Mouse (Mus musculus) frontal cortex, postnatal 25 days (tissue): Measurements from ENCODE around the gene Hist1h2bl.
"Not testable (repeated sequence)": the region's sequence is repeated elsewhere in the genome, so short reads cannot be mapped to it uniquely, and the experiment has no call there.

Experiments used
- DNase-seq, 2 experiments: peaks; one replicate each; pipeline ENCODE4 v3.0.0; 2022; ENCODE audit warnings: low spot score in 2 of 2

The Hist1h2bl gene

DNA sequence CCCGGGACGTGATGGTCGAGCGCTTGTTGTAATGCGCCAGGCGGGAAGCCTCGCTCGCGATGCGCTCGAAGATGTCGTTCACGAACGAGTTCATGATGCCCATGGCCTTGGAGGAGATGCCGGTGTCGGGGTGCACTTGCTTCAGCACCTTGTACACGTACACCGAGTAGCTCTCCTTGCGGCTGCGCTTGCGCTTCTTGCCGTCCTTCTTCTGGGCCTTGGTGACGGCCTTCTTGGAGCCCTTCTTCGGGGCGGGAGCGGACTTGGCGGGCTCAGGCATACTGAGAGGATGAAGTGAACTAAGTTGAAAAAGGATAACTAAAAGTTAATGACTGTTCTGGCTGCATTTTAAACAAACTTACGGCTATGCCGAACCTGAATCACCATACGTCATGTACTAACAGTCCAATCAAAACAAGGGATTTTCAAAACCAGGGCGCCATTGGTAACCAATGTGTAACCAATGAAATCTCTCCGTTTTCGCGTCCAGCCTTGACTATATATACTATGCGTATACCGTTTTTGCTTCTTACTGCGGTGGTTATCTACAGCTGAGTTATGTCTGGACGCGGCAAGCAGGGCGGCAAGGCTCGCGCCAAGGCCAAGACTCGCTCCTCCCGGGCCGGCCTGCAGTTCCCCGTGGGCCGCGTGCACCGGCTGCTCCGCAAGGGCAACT, at the start of gene Hist1h2bl, which contains the start of gene Hist1h2ai:
Hist1h2bl (minus strand) TSS at position 280 of the 676 bp plus-strand sequence.
Hist1h2ai (plus strand) TSS at position 559 of the 676 bp plus-strand sequence.
- DNase-seq: peak; percentile 57 to 79

DNA sequence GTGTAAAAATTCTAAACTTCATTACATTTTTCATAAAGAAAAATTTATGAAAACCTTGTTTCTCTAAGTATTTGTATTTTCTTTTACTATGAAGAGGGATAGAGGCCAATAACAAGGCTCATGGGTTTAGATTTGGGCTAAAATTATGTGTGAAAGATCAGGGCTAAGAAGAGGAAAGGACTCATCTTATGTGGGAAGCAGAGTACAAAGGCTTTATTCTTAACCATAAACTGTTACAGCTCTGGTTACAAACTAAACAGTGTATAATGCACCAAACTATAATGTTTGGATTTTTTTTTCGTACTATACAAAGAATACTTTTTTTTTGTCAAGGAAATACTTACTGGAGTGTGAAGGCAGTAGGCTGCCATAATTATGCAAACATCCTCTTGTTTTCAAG, 39.8 kb upstream of the Hist1h2bl start:
- no peak for DNase-seq

DNA sequence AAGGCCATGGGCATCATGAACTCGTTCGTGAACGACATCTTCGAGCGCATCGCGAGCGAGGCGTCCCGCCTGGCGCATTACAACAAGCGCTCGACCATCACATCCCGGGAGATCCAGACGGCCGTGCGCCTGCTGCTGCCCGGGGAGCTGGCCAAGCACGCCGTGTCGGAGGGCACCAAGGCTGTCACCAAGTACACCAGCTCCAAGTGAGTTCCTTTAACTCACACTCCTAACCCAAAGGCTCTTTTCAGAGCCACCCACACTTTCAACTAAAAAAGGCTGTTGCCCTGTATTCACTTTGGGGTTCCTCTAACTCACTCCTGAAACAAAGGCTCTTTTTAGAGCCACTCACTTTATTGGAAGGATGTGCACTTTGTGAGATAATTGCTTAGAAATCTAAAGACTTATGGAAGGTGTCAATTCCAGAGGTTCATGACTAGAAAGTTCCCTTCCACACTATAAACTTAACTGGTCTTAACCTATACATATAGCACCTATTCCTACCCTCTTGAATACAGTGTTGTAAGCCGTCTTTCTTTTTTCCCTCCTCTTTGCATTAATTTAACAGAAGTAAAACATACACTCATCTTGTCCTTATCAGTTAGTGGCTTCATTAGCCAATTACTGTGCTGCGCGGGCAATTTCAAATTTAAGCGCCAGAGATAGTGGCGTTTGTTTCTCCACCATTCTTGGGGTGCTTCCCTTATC, 38.5 kb upstream of the Hist1h2bl start:
- not testable (repeated sequence) for DNase-seq

DNA sequence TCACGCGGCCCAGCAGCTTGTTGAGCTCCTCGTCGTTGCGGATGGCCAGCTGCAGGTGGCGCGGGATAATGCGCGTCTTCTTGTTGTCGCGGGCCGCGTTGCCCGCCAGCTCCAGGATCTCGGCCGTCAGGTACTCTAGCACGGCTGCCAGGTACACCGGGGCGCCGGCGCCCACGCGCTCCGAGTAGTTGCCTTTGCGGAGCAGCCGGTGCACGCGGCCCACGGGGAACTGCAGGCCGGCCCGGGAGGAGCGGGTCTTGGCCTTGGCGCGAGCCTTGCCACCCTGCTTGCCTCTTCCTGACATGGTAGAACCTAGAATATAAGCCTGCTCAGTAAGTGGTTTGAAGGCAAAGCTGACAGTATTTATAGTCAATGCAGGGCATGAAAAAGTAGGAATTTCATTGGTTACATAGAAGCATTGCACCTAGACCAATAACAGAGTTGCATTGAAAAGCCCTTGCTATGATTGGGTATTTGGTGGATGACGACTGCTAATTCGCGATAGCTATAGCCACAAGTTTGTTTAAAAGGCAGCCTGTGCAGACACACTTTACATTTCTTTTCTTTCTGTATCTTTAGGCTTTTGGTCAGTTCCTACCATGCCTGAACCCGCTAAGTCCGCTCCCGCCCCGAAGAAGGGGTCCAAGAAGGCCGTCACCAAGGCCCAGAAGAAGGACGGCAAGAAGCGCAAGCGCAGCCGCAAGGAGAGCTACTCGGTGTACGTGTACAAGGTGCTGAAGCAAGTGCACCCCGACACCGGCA, 37.8 kb upstream of the Hist1h2bl start, which contains the start of the genes Hist1h2ak and Hist1h2bn:
Hist1h2ak (minus strand) TSS at position 304 of the 762 bp plus-strand sequence.
Hist1h2bn (plus strand) TSS at position 600 of the 762 bp plus-strand sequence.
- peak; percentile 40 to 56 for DNase-seq

DNA sequence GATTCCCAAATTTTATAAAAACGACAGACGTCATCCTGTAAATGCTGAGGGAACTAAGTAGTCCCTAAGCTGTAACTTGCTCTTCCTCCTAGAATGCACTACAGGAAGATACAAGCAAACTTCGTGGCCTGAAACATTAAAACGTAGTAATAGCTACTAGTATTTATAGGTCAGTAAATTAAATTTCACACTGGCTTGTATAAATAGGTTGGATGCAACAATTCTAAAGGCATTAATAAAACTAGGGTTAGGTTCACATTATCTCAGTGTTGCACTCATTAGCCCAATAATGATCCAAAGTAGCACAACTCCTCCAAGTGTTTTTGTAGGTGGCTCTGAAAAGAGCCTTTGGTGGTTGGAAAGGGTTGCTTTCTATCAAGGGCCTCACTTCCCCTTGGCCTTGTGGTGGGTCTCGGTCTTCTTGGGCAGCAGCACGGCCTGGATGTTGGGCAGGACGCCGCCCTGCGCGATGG, 37.1 kb upstream of the Hist1h2bl start:
- no peak for DNase-seq

DNA sequence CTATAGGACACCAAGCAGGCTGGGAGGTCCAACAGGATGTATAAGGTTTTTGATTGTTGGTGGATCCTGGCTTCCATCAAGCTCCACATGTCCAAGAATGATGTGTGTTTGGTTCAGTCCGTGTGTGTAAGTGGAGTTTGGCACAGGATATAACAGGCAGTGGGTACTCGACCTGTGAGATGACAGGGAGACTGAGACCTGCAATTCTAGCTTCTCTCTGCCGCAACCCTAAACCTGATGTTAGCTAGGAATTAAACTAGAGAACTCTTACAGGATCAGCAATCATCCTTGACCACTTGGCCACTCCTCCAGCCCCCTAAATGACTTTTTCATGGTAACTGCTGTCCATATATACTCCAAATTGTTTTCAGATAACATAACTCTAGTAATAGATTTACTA, 36.4 kb upstream of the Hist1h2bl start:
- DNase-seq: no peak

DNA sequence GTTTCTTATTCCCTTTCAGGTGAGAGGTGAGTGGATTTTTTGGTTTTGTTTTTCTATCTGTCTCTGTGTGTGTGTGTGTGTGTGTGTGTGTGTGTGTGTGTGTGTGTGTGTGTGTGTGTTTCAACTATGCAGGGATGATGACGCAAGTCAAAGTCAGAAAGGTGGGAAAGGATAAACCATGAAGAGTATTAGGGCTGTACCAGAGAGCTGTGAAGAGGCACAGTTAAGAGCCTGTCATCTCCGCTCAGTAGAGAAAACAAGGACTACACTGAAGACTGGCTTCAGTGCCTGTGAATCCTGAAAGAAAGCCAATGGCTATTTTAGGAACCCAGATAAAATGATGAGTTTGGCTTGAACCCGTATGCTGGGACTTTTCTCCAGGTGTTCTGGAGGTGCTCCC, 35.9 kb upstream of the Hist1h2bl start:
- DNase-seq: no peak

DNA sequence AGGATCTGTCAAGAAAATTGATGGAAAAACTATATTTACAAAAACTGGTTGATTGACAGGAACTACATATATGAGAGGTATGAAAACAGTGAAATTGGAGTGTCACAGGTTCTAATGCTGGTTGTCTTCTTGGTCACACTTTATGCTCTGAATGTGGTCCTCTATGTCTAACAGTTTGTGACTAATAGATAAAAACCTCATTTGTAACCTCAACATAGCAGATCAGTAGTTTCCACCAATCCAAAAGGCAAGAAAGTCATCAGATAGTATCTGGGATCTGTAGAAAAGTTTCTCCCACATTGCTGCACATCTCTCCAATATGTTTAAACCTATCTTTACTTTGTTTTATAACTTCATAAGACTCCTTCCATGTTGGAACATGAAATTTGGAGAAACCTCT, 35.5 kb upstream of the Hist1h2bl start:
- no peak for DNase-seq

DNA sequence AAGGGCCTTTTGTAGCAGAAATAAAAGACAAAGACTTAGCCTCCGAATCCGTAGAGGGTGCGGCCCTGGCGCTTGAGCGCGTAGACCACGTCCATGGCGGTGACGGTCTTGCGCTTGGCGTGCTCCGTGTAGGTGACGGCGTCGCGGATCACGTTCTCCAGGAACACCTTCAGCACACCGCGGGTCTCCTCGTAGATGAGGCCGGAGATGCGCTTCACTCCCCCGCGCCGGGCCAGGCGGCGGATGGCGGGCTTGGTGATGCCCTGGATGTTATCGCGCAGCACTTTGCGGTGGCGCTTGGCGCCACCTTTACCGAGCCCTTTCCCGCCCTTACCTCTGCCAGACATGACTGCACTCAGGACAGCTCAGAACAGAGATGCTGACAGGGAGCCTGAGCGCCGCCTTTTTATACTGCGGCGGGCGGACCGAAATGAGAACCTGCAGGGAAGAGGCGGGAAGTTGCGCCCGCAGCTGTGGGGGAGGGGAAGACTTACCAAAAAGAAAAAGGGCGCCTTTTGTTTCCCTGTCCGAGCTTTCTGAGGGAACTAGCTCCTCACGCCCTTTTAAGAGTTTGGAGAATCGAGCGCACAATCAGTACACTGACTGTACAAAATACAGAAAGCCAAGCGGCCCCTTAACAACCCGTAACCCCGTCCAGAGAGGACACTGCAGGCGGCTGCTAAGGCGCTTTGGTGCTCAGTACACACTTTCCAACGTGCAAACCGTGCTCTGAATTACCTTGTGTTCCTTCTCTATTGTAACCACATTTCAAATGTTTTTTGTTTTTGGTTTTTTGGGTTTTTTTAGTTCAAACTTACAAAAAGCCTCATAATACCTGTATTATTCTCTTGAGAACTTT, 34.4 kb upstream of the Hist1h2bl start, which contains the start of gene Hist1h4k:
Hist1h4k (minus strand) TSS at position 347 of the 859 bp plus-strand sequence.
- DNase-seq: peak; percentile 90

DNA sequence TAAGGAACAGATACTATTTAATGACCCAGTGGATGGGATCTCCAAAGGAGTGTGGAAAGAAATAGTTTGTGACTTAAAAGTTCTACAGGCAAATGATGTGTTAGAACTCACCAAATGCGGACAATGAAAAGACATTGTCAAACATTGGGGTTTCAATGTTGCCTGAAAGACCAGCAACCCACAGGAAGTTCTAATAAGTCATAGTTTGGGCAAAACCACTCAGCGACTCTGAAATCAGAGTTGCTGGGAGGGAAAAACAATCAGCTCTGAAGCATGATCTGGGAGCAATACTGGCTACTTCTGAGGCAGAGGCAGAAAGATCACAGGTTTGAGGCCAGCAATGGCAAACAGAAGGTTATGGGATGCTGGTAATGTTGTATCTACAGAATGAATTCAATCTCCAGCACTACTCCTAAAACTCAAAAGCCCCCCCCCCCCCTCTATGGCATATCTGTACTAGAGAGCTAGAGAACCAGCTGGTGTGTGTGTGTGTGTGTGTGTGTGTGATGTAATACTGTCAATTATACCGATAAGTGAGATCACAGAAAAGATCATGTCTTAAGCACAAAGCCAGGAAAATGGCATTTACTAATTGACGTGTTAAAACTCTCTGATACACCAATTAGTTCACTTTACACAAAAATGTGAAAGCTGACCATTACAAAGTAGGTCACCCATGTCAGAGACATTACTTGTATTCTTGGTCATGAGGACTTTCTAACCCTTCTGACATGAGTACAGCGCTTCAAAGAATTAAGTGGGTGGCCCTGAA, 33.6 kb upstream of the Hist1h2bl start:
- DNase-seq: no peak

DNA sequence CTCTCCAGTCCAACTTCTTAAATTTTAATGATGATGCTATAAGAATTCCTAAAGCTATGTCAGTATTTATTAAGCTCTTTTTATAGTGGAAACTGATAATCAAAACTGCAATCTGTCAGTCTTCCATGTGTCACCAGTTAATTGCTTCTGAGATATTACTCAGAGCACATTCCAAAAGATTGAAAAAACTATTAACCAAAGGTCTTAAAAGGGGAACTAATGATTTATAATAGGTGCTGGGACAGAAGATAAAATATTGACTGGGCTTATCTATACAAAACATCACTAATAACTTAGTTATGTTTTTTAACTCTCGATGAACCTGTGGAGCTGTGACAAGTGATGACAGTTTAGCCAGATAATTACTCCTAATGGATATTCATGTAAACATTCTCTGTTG, 29.1 kb upstream of the Hist1h2bl start:
- DNase-seq: no peak

DNA sequence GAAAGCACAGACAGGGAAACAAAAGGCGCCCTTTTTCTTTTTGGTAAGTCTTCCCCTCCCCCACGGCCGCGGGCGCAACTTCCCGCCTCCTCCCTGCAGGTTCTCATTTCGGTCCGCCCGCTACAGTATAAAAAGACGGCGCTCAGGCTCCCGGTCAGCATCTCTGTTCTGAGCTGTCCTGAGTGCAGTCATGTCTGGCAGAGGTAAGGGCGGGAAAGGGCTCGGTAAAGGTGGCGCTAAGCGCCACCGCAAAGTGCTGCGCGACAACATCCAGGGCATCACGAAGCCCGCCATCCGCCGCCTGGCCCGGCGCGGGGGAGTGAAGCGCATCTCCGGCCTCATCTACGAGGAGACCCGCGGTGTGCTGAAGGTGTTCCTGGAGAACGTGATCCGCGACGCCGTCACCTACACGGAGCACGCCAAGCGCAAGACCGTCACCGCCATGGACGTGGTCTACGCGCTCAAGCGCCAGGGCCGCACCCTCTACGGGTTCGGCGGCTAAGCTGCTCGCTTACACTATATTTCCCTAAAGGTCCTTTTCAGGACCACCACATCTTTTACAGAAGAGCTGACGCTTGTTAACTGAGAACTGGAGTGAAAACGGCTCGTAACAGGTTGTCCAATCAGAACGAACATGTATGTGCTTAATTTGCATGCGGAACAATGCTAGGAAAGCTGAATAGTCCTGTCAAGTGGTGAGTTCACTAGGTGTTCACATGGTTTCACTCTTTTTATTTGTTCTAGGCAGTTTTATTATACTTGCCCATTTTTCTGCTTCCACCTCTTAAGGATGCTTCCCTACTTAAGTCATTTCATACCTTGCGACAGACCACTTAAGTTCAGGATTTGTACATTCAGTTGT, 19.2 kb upstream of the Hist1h2bl start, which contains the start of gene Hist1h4j:
Hist1h4j (plus strand) TSS at position 159 of the 862 bp plus-strand sequence.
- DNase-seq: peak; percentile 58 to 69

DNA sequence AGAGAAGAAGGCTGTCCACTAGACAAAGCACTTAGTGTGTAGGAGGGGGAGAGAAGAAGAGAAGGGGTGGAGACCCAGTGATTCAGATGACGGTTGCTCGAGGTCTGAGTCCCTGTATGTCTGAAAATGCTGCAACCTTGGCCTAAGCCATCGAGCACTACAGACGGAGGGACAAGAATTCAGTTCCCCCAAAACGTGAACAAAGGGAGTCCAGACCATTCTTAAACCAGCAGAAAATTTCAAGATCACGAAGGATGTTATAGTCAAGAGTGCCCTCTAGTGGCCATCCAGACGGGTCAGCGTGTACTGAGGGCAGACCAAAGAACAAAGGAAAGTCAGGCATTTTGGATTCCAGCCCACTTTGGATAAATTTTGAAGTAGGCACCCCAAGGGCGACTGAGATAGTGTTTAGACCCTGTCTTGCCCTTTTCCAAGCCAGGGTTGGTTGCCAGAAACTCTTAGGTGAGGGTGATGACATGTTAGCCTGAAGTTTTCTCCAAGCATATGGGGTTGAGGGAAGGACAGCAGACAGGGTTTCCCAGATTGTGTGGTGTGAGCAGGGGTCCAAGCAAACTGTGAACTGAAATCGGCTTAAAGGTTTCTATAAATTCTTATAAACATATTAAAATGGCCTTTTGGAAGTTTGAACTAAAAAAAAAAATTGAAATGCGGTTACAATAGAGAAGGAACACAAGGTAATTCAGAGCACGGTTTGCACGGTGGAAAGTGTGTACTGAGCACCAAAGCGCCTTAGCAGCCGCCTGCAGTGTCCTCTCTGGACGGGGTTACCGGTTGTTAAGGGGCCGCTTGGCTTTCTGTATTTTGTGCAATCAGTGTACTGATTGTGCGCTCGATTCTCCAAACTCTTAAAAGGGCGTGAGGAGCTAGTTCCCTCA, 18.3 kb upstream of the Hist1h2bl start:
- DNase-seq: peak; percentile 42 to 61

DNA sequence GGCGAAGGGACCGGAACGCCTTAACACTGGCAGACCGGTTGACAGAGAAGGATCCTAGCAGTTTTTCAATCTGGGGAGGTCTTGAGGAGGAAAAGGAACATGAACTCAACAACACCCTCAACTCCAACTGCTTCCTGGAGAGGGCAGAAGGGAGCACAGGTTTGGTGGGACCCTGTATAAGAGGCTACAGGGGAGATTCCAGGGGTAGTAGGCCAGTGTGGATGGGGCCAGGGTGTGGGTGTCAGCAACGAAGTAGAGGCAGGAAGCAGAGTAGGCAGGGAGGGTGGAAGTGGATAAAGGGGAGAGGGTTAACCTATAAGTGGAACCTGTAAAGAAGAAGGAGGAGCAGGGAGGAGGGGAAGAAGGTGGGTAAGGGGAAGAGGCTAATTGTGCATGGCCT, 17.5 kb upstream of the Hist1h2bl start:
- DNase-seq: no peak

DNA sequence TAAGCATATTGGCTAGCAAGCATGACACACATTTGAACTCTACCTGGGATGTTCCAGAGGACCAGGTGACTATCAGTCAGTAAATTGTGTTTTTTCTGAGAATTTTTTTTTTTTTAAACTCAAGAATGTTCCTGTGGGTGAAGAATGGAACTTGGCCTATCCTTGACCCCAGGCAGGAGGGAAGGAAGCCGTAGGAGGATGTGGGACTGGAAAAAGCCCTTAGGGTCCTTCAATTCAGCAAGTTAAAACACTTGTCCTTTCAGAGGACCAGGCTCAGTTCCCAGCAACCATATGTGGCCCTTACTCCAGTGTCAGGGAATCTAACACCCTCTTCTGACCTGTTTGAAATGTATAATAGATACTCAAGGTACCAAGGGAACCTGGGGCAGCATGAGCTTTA, 13.6 kb upstream of the Hist1h2bl start:
- no peak for DNase-seq

DNA sequence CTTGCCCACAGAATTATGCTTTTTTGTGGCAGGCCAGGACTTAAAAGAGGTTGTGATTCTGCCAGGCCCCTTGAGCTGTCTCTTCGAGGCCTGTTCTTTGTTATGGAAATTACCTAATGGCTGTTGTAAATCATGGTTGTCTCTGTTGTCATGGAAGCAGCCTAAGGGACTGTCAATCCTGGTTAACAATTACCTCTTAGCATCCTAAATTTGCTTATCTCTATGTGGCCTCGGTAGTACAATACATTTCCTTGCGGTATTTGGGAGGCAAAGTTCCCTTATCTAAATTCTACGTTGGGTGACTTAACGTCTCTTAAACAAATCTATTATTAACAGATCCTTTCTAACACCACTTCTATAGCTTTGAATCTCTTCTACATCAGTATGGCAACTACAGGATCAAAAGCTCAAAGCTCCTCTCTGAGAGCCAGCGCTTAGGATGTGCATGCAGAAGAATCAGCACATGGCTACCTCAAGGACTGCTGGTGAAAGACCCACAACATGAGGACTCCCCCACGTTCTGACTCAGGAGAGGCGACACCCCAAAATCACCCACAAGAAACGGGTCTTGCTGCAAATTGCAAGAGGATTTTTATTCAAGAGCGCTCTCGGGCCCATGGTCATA, 12.1 kb upstream of the Hist1h2bl start:
- DNase-seq: no peak

DNA sequence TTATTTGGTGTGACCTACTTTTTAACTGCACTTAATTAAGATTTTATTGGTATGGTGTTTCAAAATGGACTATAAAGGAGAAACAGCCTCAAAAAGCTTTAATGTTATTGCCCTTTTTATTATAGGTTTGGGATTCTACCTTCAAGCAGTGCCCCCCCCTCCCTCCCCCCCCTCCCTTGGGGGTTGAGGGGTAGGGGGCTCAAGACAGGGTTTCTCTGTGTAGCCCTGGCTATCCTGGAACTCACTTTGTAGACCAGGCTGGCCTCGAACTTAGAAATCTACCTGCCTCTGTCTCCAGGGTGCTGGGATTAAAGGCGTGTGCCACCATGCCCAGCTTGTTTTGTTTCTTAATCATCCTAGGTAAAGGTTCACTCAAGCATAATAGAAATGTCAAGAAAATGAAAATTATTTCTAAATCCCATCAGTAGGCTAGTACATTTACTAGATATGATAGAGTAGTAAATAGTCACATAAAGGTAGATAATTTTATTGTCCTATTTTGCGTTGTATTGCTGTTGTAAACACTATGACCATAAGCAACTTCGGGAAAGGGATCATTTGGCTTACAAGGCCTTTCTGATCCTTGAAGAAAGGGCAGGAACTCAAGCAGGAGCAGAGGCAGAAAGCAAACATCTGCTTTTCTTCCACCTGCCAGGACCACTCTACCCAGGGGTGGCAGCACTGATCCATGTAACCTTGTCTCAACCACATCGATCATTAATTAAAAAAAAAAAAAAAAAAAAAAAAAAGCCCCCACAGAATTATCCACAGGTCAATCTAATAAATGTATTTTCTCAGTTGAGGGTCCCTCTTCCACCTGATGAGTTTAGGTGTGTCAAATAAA, 7.3 kb upstream of the Hist1h2bl start:
- DNase-seq: no peak
